Mouse (Mus musculus): ENCODE data around the gene Prkca.

- TF ChIP-seq ZC3H11A (IDR thresholded peaks at IDR 0.05; ENCODE audit: borderline replicate concordance, low read depth, low read length) (no peak), HCFC1 (IDR thresholded peaks at IDR 0.05; ENCODE audit: borderline replicate concordance, insufficient read depth, low read length) (no peak), ZNF384 (IDR thresholded peaks at IDR 0.05; ENCODE audit: low read depth, low read length) (no peak)
These were observed 28.0 kb downstream of the Prkca start for GRCm38 (mm10) chr11:108315736-108316135.
